Mouse (Mus musculus) limb, embryonic 13.5 days (tissue): Measurements from ENCODE around the gene Ticrr. TPM values are rescaled to one million over a fixed set of nuclear protein-coding genes. Genes with fewer than 3 reads are reported as not detected.

Source experiments
- ATAC-seq: fragments of 200-750 bp; cut with Nextera tagmentation; 2 replicates; pipeline ENCODE4 v1.8.0; 2017; ENCODE audit warnings: low read depth, moderate number of reproducible peaks, moderate TSS enrichment; ENCODE audit not compliant: low FRiP score
- H3K27ac ChIP-seq: fragments of 300-500 bp; sonication (generic); 2 replicates; pipeline ENCODE4 v1.5.1; 2015; ENCODE audit warnings: inconsistent platforms, mild to moderate bottlenecking, moderate library complexity
- H3K27me3 ChIP-seq: fragments of 300-500 bp; sonication (generic); 2 replicates; pipeline ENCODE4 v1.6.1; 2015; ENCODE audit warnings: mild to moderate bottlenecking, inconsistent platforms
- H3K36me3 ChIP-seq: fragments of 300-500 bp; sonication (generic); 2 replicates; pipeline ENCODE4 v1.6.1; 2015; ENCODE audit warnings: inconsistent platforms, mild to moderate bottlenecking, moderate library complexity
- H3K4me1 ChIP-seq: fragments of 300-500 bp; sonication (generic); 2 replicates; pipeline ENCODE4 v1.6.1; 2015; ENCODE audit warnings: inconsistent platforms
- H3K4me2 ChIP-seq: fragments of 300-500 bp; sonication (generic); replicated peaks from 2 replicates; pipeline ENCODE4 v1.6.1; 2015; ENCODE audit warnings: inconsistent platforms, mild to moderate bottlenecking, moderate library complexity
- H3K4me3 ChIP-seq: fragments of 300-500 bp; sonication (generic); 2 replicates; pipeline ENCODE4 v1.5.1; 2015; ENCODE audit warnings: moderate library complexity, mild to moderate bottlenecking, inconsistent platforms
- H3K9ac ChIP-seq: fragments of 300-500 bp; sonication (generic); 2 replicates; pipeline ENCODE4 v1.6.1; 2015; ENCODE audit warnings: mild to moderate bottlenecking, inconsistent platforms
- H3K9me3 ChIP-seq: fragments of 300-500 bp; sonication (generic); 2 replicates; pipeline ENCODE4 v1.6.1; 2016; ENCODE audit warnings: inconsistent platforms
- WGBS: fragments of 180-500 bp; shearing (Covaris S2); methylation state at CpG from one replicate; pipeline ENCODE4 v1.1.7; 2015; 5-methylcytosine and 5-hydroxymethylcytosine counted together
- polyA plus RNA-seq: library from polyadenylated mRNA; unstranded; fragments of >200 nt; fragmentation: Nextera tagmentation; extraction: Ambion mirVana; gene quantifications from 2 replicates; pipeline ENCODE4 v1.2.1, GENCODE M21; 2015

Ticrr gene
- 9.1 and 9.7 TPM in 2 replicates for polyA plus RNA-seq

GRCm38 (mm10) chr7:79659578-79660290 lies at the start of gene Ticrr:
Gene Ticrr (plus strand): TSS chr7:79660196.
- ATAC-seq = peak; percentile 100
- Histone ChIP-seq H3K9ac (peak within 1 kb of the TSS; percentile 89), H3K4me1 (peaks cover 30% of the 10 kb centered on the region), H3K4me2 (peak within 1 kb of the TSS; percentile 97), H3K36me3 (no peaks in the 10 kb centered on the region; the same call in 1 of the 2 replicates), H3K9me3 (no peaks in the 10 kb centered on the region), H3K27ac (no peak within 1 kb of the TSS), H3K27me3 (no peaks in the 10 kb centered on the region), H3K4me3 (peak within 1 kb of the TSS; percentile 93)
- WGBS = under 1% methylated on average over 39 of the region's 39 CpGs

- 77% methylated on average over 9 of the region's 9 CpGs for WGBS
- H3K27me3 ChIP-seq = peaks cover 97% of the 10 kb centered on the region
These were observed 48.1 kb upstream of the Ticrr start for GRCm38 (mm10) chr7:79611901-79612300.

GRCm38 (mm10) chr7:79612783-79613182 lies 47.2 kb upstream of the Ticrr start:
- no peak overlapping the region for H3K27ac ChIP-seq
- peaks cover 97% of the 10 kb centered on the region for H3K27me3 ChIP-seq
- 0 out of 2 replicates have a peak, but pooled peaks have one; percentile 40 for ATAC-seq
- H3K9ac ChIP-seq = no peak overlapping the region
- peaks cover 6% of the 10 kb centered on the region for H3K4me1 ChIP-seq
- H3K36me3 ChIP-seq = no peaks in the 10 kb centered on the region
- WGBS = 10% methylated on average over 6 of the region's 6 CpGs
- no peak overlapping the region for H3K4me3 ChIP-seq
- no peaks in the 10 kb centered on the region for H3K9me3 ChIP-seq
- no peak overlapping the region for H3K4me2 ChIP-seq

More at GRCm38 (mm10) chr7:79611901-79612300, 48.1 kb upstream of the Ticrr start:
- Histone ChIP-seq H3K27ac (no peak overlapping the region), H3K9me3 (no peaks in the 10 kb centered on the region), H3K36me3 (no peaks in the 10 kb centered on the region), H3K4me3 (no peak overlapping the region), H3K9ac (no peak overlapping the region), H3K4me1 (peaks cover 6% of the 10 kb centered on the region), H3K4me2 (no peak overlapping the region)
- ATAC-seq = no peak

GRCm38 (mm10) chr7:79613314-79613713 lies 46.7 kb upstream of the Ticrr start:
- no peaks in the 10 kb centered on the region for H3K36me3 ChIP-seq
- no peaks in the 10 kb centered on the region for H3K9me3 ChIP-seq
- ATAC-seq = no peak
- 64% methylated on average over 11 of the region's 11 CpGs for WGBS
- H3K27me3 ChIP-seq = peaks cover 97% of the 10 kb centered on the region
- no peak overlapping the region for H3K9ac ChIP-seq
- H3K4me1 ChIP-seq = peaks cover 6% of the 10 kb centered on the region; the same call in 1 of the 2 replicates
- H3K27ac ChIP-seq = no peak overlapping the region
- H3K4me2 ChIP-seq = no peak overlapping the region
- H3K4me3 ChIP-seq = no peak overlapping the region

GRCm38 (mm10) chr7:79615008-79615407 lies 45.0 kb upstream of the Ticrr start:
- H3K36me3 ChIP-seq = no peaks in the 10 kb centered on the region
- no peak overlapping the region for H3K9ac ChIP-seq
- H3K4me1 ChIP-seq = peaks cover 6% of the 10 kb centered on the region; the same call in 1 of the 2 replicates
- H3K27ac ChIP-seq = no peak overlapping the region
- H3K27me3 ChIP-seq = peaks cover 95% of the 10 kb centered on the region
- 71% methylated on average over 4 of the region's 4 CpGs for WGBS
- no peak overlapping the region for H3K4me3 ChIP-seq
- ATAC-seq = no peak
- no peaks in the 10 kb centered on the region for H3K9me3 ChIP-seq
- H3K4me2 ChIP-seq = no peak overlapping the region

GRCm38 (mm10) chr7:79615941-79616340 lies 44.1 kb upstream of the Ticrr start:
- 73% methylated on average over 1 of the region's 1 CpGs for whole genome bisulfite sequencing
- H3K4me1 ChIP-seq = peaks cover 6% of the 10 kb centered on the region; the same call in 1 of the 2 replicates
- H3K4me2 ChIP-seq = no peak overlapping the region
- no peak overlapping the region for H3K9ac ChIP-seq
- no peaks in the 10 kb centered on the region for H3K9me3 ChIP-seq
- no peak overlapping the region for H3K27ac ChIP-seq
- ATAC-seq = no peak
- H3K4me3 ChIP-seq = no peak overlapping the region
- peaks cover 86% of the 10 kb centered on the region for H3K27me3 ChIP-seq
- no peaks in the 10 kb centered on the region for H3K36me3 ChIP-seq

GRCm38 (mm10) chr7:79617418-79617817 lies 42.6 kb upstream of the Ticrr start, which contains the start of gene Rhcg:
Gene Rhcg (minus strand): TSS chr7:79617657.
- peaks cover 6% of the 10 kb centered on the region; the same call in 1 of the 2 replicates for H3K4me1 ChIP-seq
- 7% methylated on average over 33 of the region's 33 CpGs for WGBS
- no peak within 1 kb of the TSS for H3K27ac ChIP-seq
- peak within 1 kb of the TSS; percentile 52 for H3K4me2 ChIP-seq
- H3K9ac ChIP-seq = no peak within 1 kb of the TSS
- H3K36me3 ChIP-seq = no peaks in the 10 kb centered on the region
- no peaks in the 10 kb centered on the region for H3K9me3 ChIP-seq
- peak within 1 kb of the TSS; percentile 27 for H3K4me3 ChIP-seq
- peaks cover 75% of the 10 kb centered on the region for H3K27me3 ChIP-seq
- ATAC-seq = no peak

- Histone ChIP-seq H3K4me1 (peaks cover 6% of the 10 kb centered on the region; the same call in 1 of the 2 replicates), H3K4me2 (no peak overlapping the region), H3K27ac (no peak overlapping the region), H3K9me3 (no peaks in the 10 kb centered on the region), H3K9ac (no peak overlapping the region), H3K4me3 (no peak overlapping the region), H3K27me3 (peaks cover 56% of the 10 kb centered on the region), H3K36me3 (no peaks in the 10 kb centered on the region)
- 75% methylated on average over 4 of the region's 4 CpGs for WGBS
- ATAC-seq = no peak
These were observed 40.5 kb upstream of the Ticrr start for GRCm38 (mm10) chr7:79619493-79619892.

GRCm38 (mm10) chr7:79623086-79623485 lies 36.9 kb upstream of the Ticrr start:
- Histone ChIP-seq H3K9me3 (no peaks in the 10 kb centered on the region), H3K4me3 (no peak overlapping the region), H3K4me2 (no peak overlapping the region), H3K27ac (no peak overlapping the region), H3K36me3 (no peaks in the 10 kb centered on the region), H3K4me1 (no peaks in the 10 kb centered on the region), H3K27me3 (peaks cover 20% of the 10 kb centered on the region), H3K9ac (no peak overlapping the region)
- 69% methylated on average over 8 of the region's 8 CpGs for WGBS
- no peak for ATAC-seq

GRCm38 (mm10) chr7:79626170-79626569 lies 33.8 kb upstream of the Ticrr start:
- 81% methylated on average over 5 of the region's 5 CpGs for WGBS
- no peak overlapping the region for H3K4me3 ChIP-seq

GRCm38 (mm10) chr7:79628271-79628913 lies 31.6 kb upstream of the Ticrr start:
- Histone ChIP-seq H3K36me3 (no peaks in the 10 kb centered on the region), H3K27ac (no peak overlapping the region), H3K27me3 (peaks cover 15% of the 10 kb centered on the region), H3K9ac (no peak overlapping the region), H3K4me2 (no peak overlapping the region), H3K4me3 (no peak overlapping the region), H3K9me3 (no peaks in the 10 kb centered on the region), H3K4me1 (no peaks in the 10 kb centered on the region)
- 61% methylated on average over 4 of the region's 4 CpGs for WGBS
- no peak for ATAC-seq

More at GRCm38 (mm10) chr7:79626170-79626569, 33.8 kb upstream of the Ticrr start:
- Histone ChIP-seq H3K4me1 (no peaks in the 10 kb centered on the region), H3K9me3 (no peaks in the 10 kb centered on the region), H3K4me2 (no peak overlapping the region), H3K27ac (no peak overlapping the region), H3K9ac (no peak overlapping the region), H3K27me3 (0 out of 2 replicates have a peak, but pooled peaks cover 3% of the 10 kb centered on the region), H3K36me3 (no peaks in the 10 kb centered on the region)
- ATAC-seq = no peak

- WGBS = 23% methylated on average over 13 of the region's 13 CpGs
- H3K4me2 ChIP-seq = no peak overlapping the region
- no peak overlapping the region for H3K4me3 ChIP-seq
- H3K4me1 ChIP-seq = no peaks in the 10 kb centered on the region
- ATAC-seq = no peak
- no peak overlapping the region for H3K27ac ChIP-seq
- no peaks in the 10 kb centered on the region for H3K36me3 ChIP-seq
- H3K9ac ChIP-seq = no peak overlapping the region
- peaks cover 19% of the 10 kb centered on the region for H3K27me3 ChIP-seq
- H3K9me3 ChIP-seq = no peaks in the 10 kb centered on the region
These were observed 28.1 kb upstream of the Ticrr start for GRCm38 (mm10) chr7:79631773-79632348.
